Mouse (Mus musculus): Measurements from ENCODE around the gene Mcf2l.

DNA sequence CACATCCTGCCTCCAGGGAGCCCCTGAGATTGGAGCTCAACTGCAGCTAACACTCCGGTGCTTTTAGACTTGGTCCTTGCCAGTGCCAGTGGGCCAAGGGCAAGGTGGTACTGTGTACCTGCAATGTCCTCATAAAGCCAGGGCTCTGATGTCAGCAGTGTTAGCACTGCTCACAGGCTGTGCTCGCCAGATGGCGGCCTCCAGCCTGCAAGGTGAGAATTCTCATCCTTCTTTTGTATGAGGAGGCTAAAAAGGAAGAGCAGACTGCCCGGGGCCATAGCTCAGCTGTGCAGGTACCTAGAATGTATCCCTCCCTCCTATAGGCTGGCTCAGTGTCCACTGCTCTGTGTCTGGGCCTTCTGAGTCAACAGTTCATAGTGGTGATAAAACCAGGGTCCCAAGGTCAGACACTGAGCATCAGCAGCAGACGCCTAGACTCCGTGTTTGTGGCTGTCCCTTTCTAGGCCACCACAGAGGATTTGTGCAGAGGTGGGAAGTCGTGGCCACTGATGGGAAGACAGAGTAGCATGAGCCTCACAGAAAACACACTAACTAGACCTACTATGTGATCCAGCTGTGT, 77.5 kb downstream of the Mcf2l start:
- no peak for TF ChIP-seq CTCF (IDR thresholded peaks at IDR 0.05; ENCODE audit: control insufficient read depth, insufficient read depth, low read length)
- TF ChIP-seq POLR2A (IDR thresholded peaks at IDR 0.05; ENCODE audit: borderline replicate concordance, control insufficient read depth, low read depth, low read length) = no peak
